Mouse (Mus musculus) forebrain, embryonic 14.5 days (tissue): Measurements from ENCODE around the gene Ccser1. TPM values are rescaled to one million over a fixed set of nuclear protein-coding genes. Genes with fewer than 3 reads are reported as not detected.

Source experiments
- ATAC-seq: fragments of 200-750 bp; cut with Nextera tagmentation; 2 replicates; pipeline ENCODE4 v1.8.0; 2017; ENCODE audit warnings: mild to moderate bottlenecking, moderate library complexity
- DNase-seq: peaks from one replicate; pipeline ENCODE4 v3.0.0-alpha.2; 2015; ENCODE audit warnings: low spot score
- H3K27ac ChIP-seq: fragments of 300-500 bp; sonication (generic); 2 replicates; pipeline ENCODE4 v1.5.1; 2014; ENCODE audit warnings: low read depth, mild to moderate bottlenecking, control low read depth, low read length, moderate library complexity
- H3K27me3 ChIP-seq: fragments of 300-500 bp; sonication (generic); replicated peaks from 2 replicates; pipeline ENCODE4 v1.6.1; 2014; ENCODE audit warnings: low read length, control low read depth, mixed read lengths; ENCODE audit not compliant: control insufficient read depth, insufficient read depth
- H3K36me3 ChIP-seq: fragments of 300-500 bp; sonication (generic); 2 replicates; pipeline ENCODE4 v1.6.1; 2014; ENCODE audit warnings: low read length, control low read depth; ENCODE audit not compliant: control insufficient read depth, insufficient read depth
- H3K4me1 ChIP-seq: fragments of 300-500 bp; sonication (generic); 2 replicates; pipeline ENCODE4 v1.6.1; 2014; ENCODE audit warnings: antibody characterized with exemption, low read length, control low read depth; ENCODE audit not compliant: control insufficient read depth, insufficient read depth
- H3K4me2 ChIP-seq: fragments of 300-500 bp; sonication (generic); 2 replicates; pipeline ENCODE4 v1.6.1; 2014; ENCODE audit warnings: mild to moderate bottlenecking, control low read depth, low read length
- H3K4me3 ChIP-seq: fragments of 300-500 bp; sonication (generic); 2 replicates; pipeline ENCODE4 v1.5.1; 2014; ENCODE audit warnings: low read depth, low read length, control low read depth
- H3K9ac ChIP-seq: fragments of 300-500 bp; sonication (generic); 2 replicates; pipeline ENCODE4 v1.6.1; 2014; ENCODE audit warnings: mild to moderate bottlenecking, low read length, control low read depth, moderate library complexity
- H3K9me3 ChIP-seq: fragments of 300-500 bp; sonication (generic); replicated peaks from 2 replicates; pipeline ENCODE4 v1.6.1; 2016; ENCODE audit warnings: low read length, control low read depth, mixed read lengths; ENCODE audit not compliant: control insufficient read depth
- WGBS: fragments of 180-500 bp; shearing (Covaris S2); extraction: QIAGEN DNeasy Blood & Tissue Kit; methylation state at CpG from one replicate; pipeline ENCODE4 v1.1.7; 2014; 5-methylcytosine and 5-hydroxymethylcytosine counted together
- polyA plus RNA-seq: library from polyadenylated mRNA; unstranded; fragments of >200 nt; fragmentation: Nextera tagmentation; extraction: Ambion mirVana; gene quantifications from 2 replicates; pipeline ENCODE4 v1.2.1, GENCODE M21; 2014

Gene Ccser1
- polyA plus RNA-seq, 1 experiment from 2014 or later = 16.9 TPM

- no peak for ATAC-seq
- Histone ChIP-seq H3K4me2 (no peak overlapping the region), H3K9me3 (no peaks in the 10 kb centered on the region), H3K4me1 (no peaks in the 10 kb centered on the region), H3K4me3 (no peak overlapping the region), H3K36me3 (no peaks in the 10 kb centered on the region), H3K27ac (no peak overlapping the region), H3K27me3 (no peaks in the 10 kb centered on the region), H3K9ac (no peak overlapping the region)
- no peak for DNase-seq
- 85% methylated on average over 4 of the region's 4 CpGs for WGBS
Measured at GRCm38 (mm10) chr6:62067024-62067380, 886.9 kb downstream of the Ccser1 start.

DNA sequence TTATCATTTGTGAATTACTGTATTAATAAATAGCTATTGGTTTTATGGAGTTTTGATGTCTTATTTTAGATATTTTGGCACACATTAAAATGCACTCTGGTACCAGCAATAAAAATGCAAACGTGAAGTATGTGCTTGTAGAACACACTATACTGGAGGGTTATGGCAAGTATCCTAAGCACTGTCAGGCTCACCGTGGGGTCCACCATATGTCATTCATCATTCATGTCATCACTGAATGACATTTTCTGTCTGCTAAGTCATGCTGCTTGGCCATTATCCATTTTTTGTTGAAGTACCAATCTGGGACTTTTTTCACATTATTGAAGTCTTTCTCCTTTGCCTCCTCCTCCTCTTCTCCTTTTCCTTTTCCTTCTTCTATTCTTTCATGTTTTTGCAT is 925.3 kb downstream of the Ccser1 start:
- Histone ChIP-seq H3K27me3 (no peaks in the 10 kb centered on the region), H3K9ac (no peak overlapping the region), H3K36me3 (no peaks in the 10 kb centered on the region), H3K4me3 (no peak overlapping the region), H3K27ac (no peak overlapping the region), H3K4me2 (no peak overlapping the region), H3K4me1 (no peaks in the 10 kb centered on the region), H3K9me3 (no peaks in the 10 kb centered on the region)
- 50% methylated on average over 2 of the region's 2 CpGs for WGBS
- no peak; the same call in 1 of the 2 replicates for ATAC-seq
- peak; percentile 47 for DNase-seq

DNA sequence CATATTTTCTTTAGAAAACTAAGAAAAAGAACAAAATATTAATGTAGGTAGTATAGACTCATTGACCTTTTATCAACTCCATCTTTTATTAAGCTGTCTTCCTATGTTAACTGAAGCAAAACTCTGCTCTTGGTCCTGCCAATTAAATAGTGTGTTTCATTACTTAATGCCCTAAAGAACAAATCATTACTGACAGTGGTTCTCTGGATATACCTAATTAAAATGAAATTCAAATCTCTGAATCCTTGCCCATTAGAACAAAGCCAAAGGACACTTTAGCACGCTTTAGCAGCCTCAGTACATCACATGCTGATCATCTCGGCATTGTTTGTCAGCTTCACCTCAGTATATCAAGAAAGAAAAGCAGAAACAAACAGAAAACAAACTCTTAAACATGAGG is 952.4 kb downstream of the Ccser1 start:
- H3K9me3 ChIP-seq = no peaks in the 10 kb centered on the region
- H3K27ac ChIP-seq = no peak overlapping the region
- no peak overlapping the region for H3K9ac ChIP-seq
- H3K27me3 ChIP-seq = no peaks in the 10 kb centered on the region
- WGBS = 73% methylated on average over 2 of the region's 2 CpGs
- no peaks in the 10 kb centered on the region for H3K4me1 ChIP-seq
- no peaks in the 10 kb centered on the region for H3K36me3 ChIP-seq
- H3K4me3 ChIP-seq = no peak overlapping the region
- no peak for ATAC-seq
- H3K4me2 ChIP-seq = no peak overlapping the region
- no peak for DNase-seq

DNA sequence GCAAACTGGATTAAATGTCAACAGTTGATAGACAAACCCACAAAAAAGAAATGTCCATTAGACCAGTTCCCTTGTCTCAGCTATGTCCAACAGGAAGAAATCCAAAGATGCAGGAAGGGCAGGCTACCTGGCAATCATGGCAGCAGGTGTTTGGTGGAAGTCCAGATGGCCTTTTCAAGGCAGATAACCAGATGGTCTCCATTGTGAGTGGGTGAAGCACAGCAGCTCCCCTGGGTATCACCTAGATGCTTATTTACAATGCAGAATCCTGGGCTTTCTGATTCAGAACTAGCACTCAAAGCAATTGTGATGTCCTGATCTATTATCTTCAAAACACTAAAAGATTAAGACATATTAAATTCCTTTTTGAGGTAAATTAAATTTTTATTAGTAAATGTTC is 980.2 kb downstream of the Ccser1 start:
- DNase-seq (no peak), ATAC-seq (no peak)
- Histone ChIP-seq H3K27me3 (no peaks in the 10 kb centered on the region), H3K4me2 (no peak overlapping the region), H3K4me3 (no peak overlapping the region), H3K4me1 (no peaks in the 10 kb centered on the region), H3K9me3 (no peaks in the 10 kb centered on the region), H3K36me3 (no peaks in the 10 kb centered on the region), H3K9ac (no peak overlapping the region), H3K27ac (no peak overlapping the region)

GRCm38 (mm10) chr6:62162596-62162995 is 982.5 kb downstream of the Ccser1 start:
- 67% methylated on average over 6 of the region's 6 CpGs for WGBS
- no peaks in the 10 kb centered on the region for H3K9me3 ChIP-seq
- H3K36me3 ChIP-seq = no peaks in the 10 kb centered on the region
- H3K4me1 ChIP-seq = no peaks in the 10 kb centered on the region
- no peak overlapping the region for H3K27ac ChIP-seq
- no peak overlapping the region for H3K9ac ChIP-seq
- ATAC-seq = peak; percentile 88; the same call in 1 of the 2 replicates
- no peak overlapping the region for H3K4me2 ChIP-seq
- peak; percentile 76 for DNase-seq
- H3K27me3 ChIP-seq = no peaks in the 10 kb centered on the region
- no peak overlapping the region for H3K4me3 ChIP-seq

DNA sequence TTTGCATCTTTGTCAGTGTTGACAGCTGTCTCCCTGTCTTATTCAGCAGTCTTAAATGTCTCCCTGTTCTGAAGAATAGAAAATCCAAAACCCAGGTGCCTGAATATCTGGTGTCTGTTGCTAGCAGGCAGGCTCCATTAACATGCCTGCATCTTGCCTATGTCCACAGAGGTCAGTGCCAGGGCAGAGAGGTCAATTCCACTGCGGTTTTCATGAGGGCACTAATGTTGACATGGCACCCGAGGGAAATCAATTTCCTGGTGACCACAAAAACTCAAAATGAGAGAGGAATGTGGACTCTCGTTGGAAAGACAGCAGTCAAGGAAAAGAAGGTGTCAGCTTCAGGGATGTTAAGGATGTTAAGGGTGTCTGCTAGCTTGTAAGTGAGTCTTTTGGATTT is 983.7 kb downstream of the Ccser1 start:
- WGBS = 80% methylated on average over 3 of the region's 3 CpGs
- Histone ChIP-seq H3K4me3 (no peak overlapping the region), H3K27ac (no peak overlapping the region), H3K4me1 (no peaks in the 10 kb centered on the region), H3K27me3 (no peaks in the 10 kb centered on the region), H3K36me3 (no peaks in the 10 kb centered on the region), H3K9ac (no peak overlapping the region), H3K9me3 (no peaks in the 10 kb centered on the region), H3K4me2 (no peak overlapping the region)
- no peak for ATAC-seq
- DNase-seq = peak; percentile 10

GRCm38 (mm10) chr6:62196496-62197188 is 1016.5 kb downstream of the Ccser1 start:
- 0 out of 2 replicates have a peak overlapping the region, but pooled peaks have one; percentile 15 for H3K27ac ChIP-seq
- H3K9ac ChIP-seq = no peak overlapping the region
- H3K4me1 ChIP-seq = no peaks in the 10 kb centered on the region
- H3K27me3 ChIP-seq = no peaks in the 10 kb centered on the region
- no peaks in the 10 kb centered on the region for H3K9me3 ChIP-seq
- 71% methylated on average over 6 of the region's 6 CpGs for WGBS
- DNase-seq (peak; percentile 75), ATAC-seq (peak; percentile 77; the same call in 1 of the 2 replicates)
- H3K36me3 ChIP-seq = no peaks in the 10 kb centered on the region
- no peak overlapping the region for H3K4me2 ChIP-seq
- no peak overlapping the region for H3K4me3 ChIP-seq

DNA sequence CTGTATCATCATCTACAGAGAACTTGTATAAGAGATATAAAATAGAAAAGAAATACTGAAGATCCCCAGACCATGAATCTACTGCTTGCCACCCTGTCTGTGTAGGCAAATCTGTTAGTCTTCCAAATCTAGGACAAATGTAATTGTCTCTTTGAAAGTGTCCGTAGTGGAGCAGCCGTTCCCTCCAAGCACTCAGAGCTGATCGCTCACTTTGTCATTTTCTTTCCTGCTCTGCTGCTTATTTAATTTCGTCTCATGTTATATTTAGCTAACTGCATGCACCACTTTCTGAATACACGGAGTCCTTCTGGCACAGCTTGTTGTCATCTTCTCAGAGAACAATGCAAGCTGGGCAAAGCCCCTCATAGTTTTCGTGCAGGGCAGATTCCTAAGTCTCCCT is 1018.6 kb downstream of the Ccser1 start:
- no peak for ATAC-seq
- 78% methylated on average over 6 of the region's 6 CpGs for WGBS

DNA sequence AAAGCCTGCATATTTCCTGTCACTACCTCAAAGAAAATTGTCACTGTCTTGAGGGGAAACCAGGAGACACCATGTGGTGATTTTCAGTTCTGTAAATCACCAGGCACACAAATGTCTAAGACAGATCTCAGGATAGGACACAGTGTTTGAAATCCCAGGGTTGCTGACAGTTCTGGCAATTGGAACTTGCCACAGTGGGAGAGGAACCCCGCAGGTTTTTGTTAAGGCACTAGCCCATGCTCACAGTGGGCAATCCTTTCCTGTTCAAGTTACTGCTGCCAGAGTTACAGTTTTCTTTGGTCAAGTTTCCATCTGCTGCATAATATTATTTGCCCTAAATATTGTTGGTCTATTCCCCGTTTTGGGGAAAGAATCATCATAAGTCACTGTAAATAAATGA is 1024.9 kb downstream of the Ccser1 start:
- Histone ChIP-seq H3K4me1 (no peaks in the 10 kb centered on the region), H3K9ac (no peak overlapping the region), H3K4me2 (no peak overlapping the region), H3K4me3 (no peak overlapping the region), H3K36me3 (no peaks in the 10 kb centered on the region), H3K27me3 (no peaks in the 10 kb centered on the region), H3K27ac (no peak overlapping the region), H3K9me3 (no peaks in the 10 kb centered on the region)
- no peak for ATAC-seq
- 36% methylated on average over 2 of the region's 2 CpGs for WGBS
- no peak for DNase-seq

More for the DNA sequence above, 1018.6 kb downstream of the Ccser1 start:
- no peak overlapping the region for H3K9ac ChIP-seq
- no peak for DNase-seq
- no peaks in the 10 kb centered on the region for H3K4me1 ChIP-seq
- H3K27ac ChIP-seq = no peak overlapping the region
- H3K4me2 ChIP-seq = no peak overlapping the region
- no peak overlapping the region for H3K4me3 ChIP-seq
- H3K36me3 ChIP-seq = no peaks in the 10 kb centered on the region
- no peaks in the 10 kb centered on the region for H3K27me3 ChIP-seq
- no peaks in the 10 kb centered on the region for H3K9me3 ChIP-seq
